Mouse (Mus musculus) forebrain, postnatal 0 days (tissue): Measurements from ENCODE around the gene Sphk1. TPM values are rescaled to one million over a fixed set of nuclear protein-coding genes. Genes with fewer than 3 reads are reported as not detected.

Experiments
- ATAC-seq: fragments of 200-750 bp; cut with Nextera tagmentation; 2 replicates; pipeline ENCODE4 v1.8.0; 2017; ENCODE audit warnings: mild to moderate bottlenecking, moderate library complexity
- DNase-seq: peaks from one replicate; pipeline ENCODE4 v3.0.0-alpha.2; 2015
- H3K27ac ChIP-seq: fragments of 300-500 bp; sonication (generic); 2 replicates; pipeline ENCODE4 v1.5.1; 2014; ENCODE audit warnings: low read depth, mild to moderate bottlenecking, antibody characterized with exemption, low read length, moderate library complexity, mixed read lengths
- H3K27me3 ChIP-seq: fragments of 300-500 bp; sonication (generic); 2 replicates; pipeline ENCODE4 v1.6.1; 2014; ENCODE audit warnings: mild to moderate bottlenecking, low read length, mixed read lengths; ENCODE audit not compliant: insufficient read depth
- H3K36me3 ChIP-seq: fragments of 300-500 bp; sonication (generic); 2 replicates; pipeline ENCODE4 v1.6.1; 2014; ENCODE audit warnings: mild to moderate bottlenecking, moderate library complexity; ENCODE audit not compliant: insufficient read depth
- H3K4me1 ChIP-seq: fragments of 300-500 bp; sonication (generic); 2 replicates; pipeline ENCODE4 v1.6.1; 2014; ENCODE audit warnings: antibody characterized with exemption; ENCODE audit not compliant: insufficient read depth
- H3K4me2 ChIP-seq: fragments of 300-500 bp; sonication (generic); 2 replicates; pipeline ENCODE4 v1.6.1; 2014; ENCODE audit warnings: low read depth, mild to moderate bottlenecking, moderate library complexity
- H3K4me3 ChIP-seq: fragments of 300-500 bp; sonication (generic); 2 replicates; pipeline ENCODE4 v1.5.1; 2014; ENCODE audit warnings: low read depth, low read length, mixed read lengths
- H3K9ac ChIP-seq: fragments of 300-500 bp; sonication (generic); 2 replicates; pipeline ENCODE4 v1.6.1; 2014; ENCODE audit warnings: mild to moderate bottlenecking
- H3K9me3 ChIP-seq: fragments of 300-500 bp; sonication (generic); 2 replicates; pipeline ENCODE4 v1.6.1; 2016; ENCODE audit warnings: low read length
- CTCF ChIP-seq: sonication (generic); IDR thresholded peaks from 2 replicates; pipeline ENCODE4 v1.5.1; 2016; ENCODE audit warnings: antibody characterized with exemption, control low read depth, low read depth
- WGBS: fragments of 180-500 bp; shearing (Covaris S2); extraction: QIAGEN DNeasy Blood & Tissue Kit; methylation state at CpG from one replicate; pipeline ENCODE4 v1.1.7; 2014; 5-methylcytosine and 5-hydroxymethylcytosine counted together
- polyA plus RNA-seq: library from polyadenylated mRNA; unstranded; fragments of >200 nt; fragmentation: Nextera tagmentation; extraction: Ambion mirVana; gene quantifications from 2 replicates; pipeline ENCODE4 v1.2.1, GENCODE M21; 2015
- total RNA-seq: library from RNA; depleted of rRNA; stranded (reverse); fragments of >200 nt; gene quantifications from 2 replicates; pipeline ENCODE4 v1.2.3, GENCODE M21; 2014

Sphk1 gene
- total and polyA plus RNA-seq, 2 experiments from 2014 or later, result 10.2 to 13.8 TPM

GRCm38 (mm10) chr11:116518482-116518881 is 12.2 kb upstream of the Sphk1 start:
- Histone ChIP-seq H3K4me1 (peaks cover 6% of the 10 kb centered on the region; the same call in 1 of the 2 replicates), H3K27me3 (no peaks in the 10 kb centered on the region; the same call in 1 of the 2 replicates), H3K9me3 (no peaks in the 10 kb centered on the region), H3K36me3 (no peaks in the 10 kb centered on the region), H3K27ac (no peak overlapping the region), H3K4me3 (no peak overlapping the region), H3K4me2 (no peak overlapping the region), H3K9ac (no peak overlapping the region)
- WGBS, result 79% methylated on average over 8 of the region's 8 CpGs
- no peak for TF ChIP-seq CTCF
- DNase-seq (no peak), ATAC-seq (no peak)

DNA sequence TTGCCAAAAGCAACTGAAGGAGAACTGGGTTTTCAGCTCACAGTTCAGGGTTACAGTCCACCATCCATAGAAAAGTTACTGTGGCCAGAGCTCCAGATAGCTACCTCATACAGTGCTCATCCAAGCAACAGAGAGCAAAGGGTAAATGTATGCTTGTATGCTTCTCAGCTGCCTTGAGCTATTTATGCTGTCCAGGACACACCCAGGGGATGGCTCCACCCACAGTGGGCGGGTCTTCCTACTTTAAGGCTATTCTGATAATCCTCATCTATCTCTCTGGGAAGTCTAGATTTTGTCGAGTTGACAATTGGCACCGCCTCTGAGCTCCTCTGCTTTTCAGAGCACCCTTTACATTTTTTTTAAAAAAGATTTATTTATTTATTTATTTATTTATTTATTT is 9.6 kb upstream of the Sphk1 start:
- H3K4me1 ChIP-seq, result peaks cover 6% of the 10 kb centered on the region; the same call in 1 of the 2 replicates
- no peak for TF ChIP-seq CTCF
- no peak overlapping the region for H3K9ac ChIP-seq
- ATAC-seq, result no peak
- no peaks in the 10 kb centered on the region for H3K9me3 ChIP-seq
- no peak overlapping the region for H3K4me3 ChIP-seq
- no peak overlapping the region for H3K27ac ChIP-seq
- 68% methylated on average over 3 of the region's 3 CpGs for WGBS
- H3K4me2 ChIP-seq, result no peak overlapping the region
- no peaks in the 10 kb centered on the region for H3K36me3 ChIP-seq
- no peaks in the 10 kb centered on the region for H3K27me3 ChIP-seq
- DNase-seq, result no peak

DNA sequence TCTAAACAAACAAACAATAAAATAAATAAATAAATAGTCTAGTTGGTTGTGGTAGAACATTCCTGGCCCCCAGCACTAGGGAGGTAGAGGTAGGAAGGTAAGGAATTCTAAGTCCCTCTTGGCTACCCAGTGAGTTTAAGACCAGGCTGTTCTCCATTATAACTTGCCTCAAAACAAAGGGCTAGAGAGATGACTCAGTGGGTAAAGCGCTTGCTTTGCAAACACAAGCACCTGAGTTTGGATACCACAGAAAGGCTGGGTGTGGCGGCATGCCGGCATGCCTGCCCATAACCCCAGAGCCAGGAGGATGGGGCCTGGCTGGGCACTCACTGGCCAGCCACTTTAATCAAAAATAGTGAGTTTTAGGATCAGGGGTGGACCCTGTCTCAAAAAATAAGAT is 8.7 kb upstream of the Sphk1 start:
- Histone ChIP-seq H3K9ac (no peak overlapping the region), H3K4me3 (no peak overlapping the region), H3K4me2 (no peak overlapping the region), H3K36me3 (no peaks in the 10 kb centered on the region), H3K9me3 (no peaks in the 10 kb centered on the region), H3K4me1 (peaks cover 6% of the 10 kb centered on the region; the same call in 1 of the 2 replicates), H3K27me3 (no peaks in the 10 kb centered on the region), H3K27ac (no peak overlapping the region)
- ATAC-seq, result no peak
- WGBS, result 73% methylated on average over 3 of the region's 3 CpGs
- no peak for DNase-seq
- TF ChIP-seq CTCF, result no peak

- no peaks in the 10 kb centered on the region for H3K9me3 ChIP-seq
- peaks cover 6% of the 10 kb centered on the region; the same call in 1 of the 2 replicates for H3K4me1 ChIP-seq
- H3K27me3 ChIP-seq, result no peaks in the 10 kb centered on the region
- TF ChIP-seq CTCF, result no peak
- ATAC-seq (no peak), DNase-seq (no peak)
- H3K27ac ChIP-seq, result no peak overlapping the region
- no peak overlapping the region for H3K4me3 ChIP-seq
- H3K4me2 ChIP-seq, result no peak overlapping the region
- H3K36me3 ChIP-seq, result no peaks in the 10 kb centered on the region
- WGBS, result 53% methylated on average over 16 of the region's 16 CpGs
- no peak overlapping the region for H3K9ac ChIP-seq
Measured at GRCm38 (mm10) chr11:116522886-116523698, 7.6 kb upstream of the Sphk1 start.

DNA sequence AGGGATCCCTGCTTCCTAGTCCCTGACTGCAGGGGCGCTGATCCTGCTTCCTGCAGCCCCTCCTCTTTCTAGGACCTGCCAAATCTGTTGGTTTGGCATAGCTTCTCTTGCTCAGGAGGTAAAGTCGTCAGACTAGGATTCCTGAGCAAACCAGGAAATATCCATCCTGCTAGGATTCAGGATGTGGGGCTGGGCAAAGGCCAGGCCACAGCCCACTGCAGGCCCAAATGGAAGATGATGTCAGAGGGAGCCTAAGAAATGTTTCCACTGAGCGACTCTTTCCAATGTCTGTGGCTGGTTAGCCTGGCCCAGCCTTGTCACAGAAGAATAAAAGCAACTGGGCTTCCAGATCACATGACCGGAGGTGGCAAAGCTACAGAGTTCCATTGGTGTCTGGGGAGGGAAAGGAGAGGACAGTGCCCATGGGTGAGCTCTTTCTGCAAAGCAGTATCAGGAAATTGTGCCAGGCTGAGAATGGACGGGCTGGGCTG is 7.0 kb upstream of the Sphk1 start:
- H3K27me3 ChIP-seq, result no peaks in the 10 kb centered on the region
- H3K4me3 ChIP-seq, result no peak overlapping the region
- H3K9me3 ChIP-seq, result no peaks in the 10 kb centered on the region
- H3K4me2 ChIP-seq, result no peak overlapping the region
- peaks cover 6% of the 10 kb centered on the region; the same call in 1 of the 2 replicates for H3K4me1 ChIP-seq
- peak; percentile 23; the same call in 1 of the 2 replicates for ATAC-seq
- TF ChIP-seq CTCF, result 0 out of 2 replicates have a peak, but pooled peaks have one; percentile 12
- 29% methylated on average over 5 of the region's 5 CpGs for WGBS
- no peak for DNase-seq
- no peak overlapping the region for H3K9ac ChIP-seq
- no peak overlapping the region for H3K27ac ChIP-seq
- no peaks in the 10 kb centered on the region for H3K36me3 ChIP-seq

- no peaks in the 10 kb centered on the region for H3K36me3 ChIP-seq
Measured at GRCm38 (mm10) chr11:116528636-116529320, 1.9 kb upstream of the Sphk1 start.

More at GRCm38 (mm10) chr11:116528636-116529320, 1.9 kb upstream of the Sphk1 start:
- TF ChIP-seq CTCF, result no peak
- no peaks in the 10 kb centered on the region for H3K9me3 ChIP-seq
- no peak overlapping the region for H3K4me3 ChIP-seq
- H3K4me1 ChIP-seq, result peaks cover 13% of the 10 kb centered on the region
- DNase-seq (no peak), ATAC-seq (no peak)
- WGBS, result 65% methylated on average over 8 of the region's 8 CpGs
- H3K27ac ChIP-seq, result no peak overlapping the region
- peaks cover 30% of the 10 kb centered on the region for H3K27me3 ChIP-seq
- no peak overlapping the region for H3K9ac ChIP-seq
- no peak overlapping the region for H3K4me2 ChIP-seq
